Mouse (Mus musculus) CH12.LX (cell line): ENCODE measurements around the gene Cacng5. TPM values are rescaled to one million over a fixed set of nuclear protein-coding genes. Genes with fewer than 3 reads are reported as not detected.

Experiments used
- DNase-seq: peaks from one replicate; pipeline ENCODE4 v3.0.0-alpha.2; 2013; ENCODE audit errors: extremely low read depth
- H3K27ac ChIP-seq: 2 replicates; pipeline ENCODE4 v1.5.1; 2012; ENCODE audit warnings: low read depth, mild to moderate bottlenecking, control low read depth, moderate library complexity; ENCODE audit not compliant: insufficient read depth
- H3K27me3 ChIP-seq: replicated peaks from 2 replicates; pipeline ENCODE3; 2012; ENCODE audit warnings: inconsistent platforms
- H3K36me3 ChIP-seq, 2 experiments: replicated peaks in 1 of 2; 2 replicates each; pipeline versions ENCODE3 to v1.6.1; 2012; ENCODE audit warnings: inconsistent platforms in 1 of 2, low read length in 1 of 2, mild to moderate bottlenecking in 1 of 2, mixed read lengths in 1 of 2, moderate library complexity in 1 of 2; ENCODE audit not compliant: control insufficient read depth in 1 of 2, insufficient read depth in 1 of 2
- H3K4me1 ChIP-seq, 2 experiments: 2 replicates each; pipeline ENCODE4 v1.6.1; 2012; ENCODE audit warnings: inconsistent platforms in 1 of 2, moderate library complexity in 1 of 2; ENCODE audit not compliant: insufficient read depth in 2 of 2, control insufficient read depth in 1 of 2
- H3K4me2 ChIP-seq: 2 replicates; pipeline ENCODE4 v1.6.1; 2012; ENCODE audit warnings: low read depth, mild to moderate bottlenecking, control low read depth; ENCODE audit not compliant: poor library complexity, insufficient read depth, severe bottlenecking
- H3K4me3 ChIP-seq, 3 experiments: fragments of 150-350 bp in 1 of 3; sonication (generic) in 1 of 3; replicated peaks in 1 of 3; 2 replicates each; pipeline versions ENCODE3 to v1.5.1; 2011 to 2012; ENCODE audit warnings: low read depth in 2 of 3, low read length in 2 of 3, mild to moderate bottlenecking in 2 of 3, moderate library complexity in 2 of 3, control low read depth in 1 of 3, improper control_type of control experiment in 1 of 3, inconsistent platforms in 1 of 3, mixed read lengths in 1 of 3; ENCODE audit not compliant: poor library complexity in 1 of 3
- H3K79me2 ChIP-seq: replicated peaks from 2 replicates; pipeline ENCODE4 v1.6.1; 2012; ENCODE audit warnings: mild to moderate bottlenecking, moderate library complexity; ENCODE audit not compliant: control insufficient read depth, poor library complexity, insufficient read depth, severe bottlenecking; ENCODE audit errors: extremely low read depth
- H3K9ac ChIP-seq: 2 replicates; pipeline ENCODE4 v1.6.1; 2012; ENCODE audit warnings: low read depth, mild to moderate bottlenecking, control low read depth, moderate library complexity; ENCODE audit not compliant: insufficient read depth
- H3K9me3 ChIP-seq: replicated peaks from 2 replicates; pipeline ENCODE3; 2012; ENCODE audit warnings: low read length, inconsistent platforms, mixed read lengths
- BHLHE40 ChIP-seq: IDR thresholded peaks from 2 replicates; pipeline ENCODE4 v1.6.1; 2011; ENCODE audit warnings: mild to moderate bottlenecking, low read depth, low read length, improper control_type of control experiment
- CHD1 ChIP-seq: IDR thresholded peaks from 2 replicates; pipeline ENCODE4 v1.6.1; 2012; ENCODE audit warnings: low read depth, low read length, improper control_type of control experiment, inconsistent platforms
- CHD2 ChIP-seq: IDR thresholded peaks from 2 replicates; pipeline ENCODE4 v1.6.1; 2011; ENCODE audit warnings: low read length, improper control_type of control experiment
- CTCF ChIP-seq, 2 experiments: IDR thresholded peaks in 1 of 2; conservative IDR thresholded peaks in 1 of 2; 2 replicates each; pipeline ENCODE4 v1.5.1; 2011 to 2012; ENCODE audit warnings: low read depth in 2 of 2, low read length in 2 of 2, improper control_type of control experiment in 1 of 2, inconsistent platforms in 1 of 2, mild to moderate bottlenecking in 1 of 2, moderate library complexity in 1 of 2
- E2F4 ChIP-seq: IDR thresholded peaks from 2 replicates; pipeline ENCODE4 v1.6.1; 2011; ENCODE audit warnings: low read depth, low read length, improper control_type of control experiment; ENCODE audit not compliant: insufficient replicate concordance
- ELF1 ChIP-seq: IDR thresholded peaks from 2 replicates; pipeline ENCODE4 v1.6.1; 2014; ENCODE audit warnings: low read depth, mild to moderate bottlenecking, inconsistent platforms, low read length, improper control_type of control experiment
- EP300 ChIP-seq: IDR thresholded peaks from 2 replicates; pipeline ENCODE4 v1.6.1; 2011; ENCODE audit warnings: low read length, improper control_type of control experiment
- ETS1 ChIP-seq: conservative IDR thresholded peaks from 2 replicates; pipeline ENCODE4 v1.6.1; 2012; ENCODE audit warnings: low read depth, mild to moderate bottlenecking, inconsistent platforms, low read length, improper control_type of control experiment, moderate library complexity
- GABPA ChIP-seq: IDR thresholded peaks from 2 replicates; pipeline ENCODE4 v1.6.1; 2012; ENCODE audit warnings: low read depth, low read length, improper control_type of control experiment, inconsistent platforms; ENCODE audit not compliant: insufficient replicate concordance
- HCFC1 ChIP-seq: IDR thresholded peaks from 2 replicates; pipeline ENCODE4 v1.6.1; 2012; ENCODE audit warnings: low read depth, mild to moderate bottlenecking, inconsistent platforms, low read length, improper control_type of control experiment
- IRF4 ChIP-seq: IDR thresholded peaks from 2 replicates; pipeline ENCODE4 v1.6.1; 2014; ENCODE audit warnings: low read depth, mild to moderate bottlenecking, inconsistent platforms, low read length, improper control_type of control experiment
- JUN ChIP-seq: IDR thresholded peaks from 2 replicates; pipeline ENCODE4 v1.6.1; 2011; ENCODE audit warnings: low read depth, mild to moderate bottlenecking, low read length, improper control_type of control experiment, moderate library complexity; ENCODE audit not compliant: insufficient read depth
- JUND ChIP-seq: conservative IDR thresholded peaks from 2 replicates; pipeline ENCODE4 v1.6.1; 2011; ENCODE audit warnings: low read depth, low read length, improper control_type of control experiment
- KAT2A ChIP-seq: IDR thresholded peaks from 2 replicates; pipeline ENCODE4 v1.6.1; 2012; ENCODE audit warnings: low read length, improper control_type of control experiment, inconsistent platforms; ENCODE audit not compliant: insufficient replicate concordance
- MAFK ChIP-seq: IDR thresholded peaks from 2 replicates; pipeline ENCODE4 v1.6.1; 2011; ENCODE audit warnings: low read length, improper control_type of control experiment; ENCODE audit not compliant: insufficient replicate concordance
- MAX ChIP-seq: IDR thresholded peaks from 2 replicates; pipeline ENCODE4 v1.6.1; 2011; ENCODE audit warnings: low read length, improper control_type of control experiment
- MAZ ChIP-seq: IDR thresholded peaks from 2 replicates; pipeline ENCODE4 v1.6.1; 2012; ENCODE audit warnings: low read depth, mild to moderate bottlenecking, inconsistent platforms, low read length, improper control_type of control experiment, moderate library complexity
- MEF2A ChIP-seq: IDR thresholded peaks from 2 replicates; pipeline ENCODE4 v1.6.1; 2014; ENCODE audit warnings: low read depth, mild to moderate bottlenecking, inconsistent platforms, low read length, improper control_type of control experiment, borderline replicate concordance
- MXI1 ChIP-seq: IDR thresholded peaks from 2 replicates; pipeline ENCODE4 v1.6.1; 2011; ENCODE audit warnings: mild to moderate bottlenecking, low read depth, low read length, improper control_type of control experiment
- MYC ChIP-seq: IDR thresholded peaks from 2 replicates; pipeline ENCODE4 v1.6.1; 2011; ENCODE audit warnings: low read depth, mild to moderate bottlenecking, improper control_type of control experiment, low read length
- NELFE ChIP-seq: IDR thresholded peaks from 2 replicates; pipeline ENCODE4 v1.6.1; 2011; ENCODE audit warnings: low read depth, low read length, improper control_type of control experiment
- NRF1 ChIP-seq: IDR thresholded peaks from 2 replicates; pipeline ENCODE4 v1.6.1; 2014; ENCODE audit warnings: low read depth, mild to moderate bottlenecking, inconsistent platforms, low read length, improper control_type of control experiment, moderate library complexity
- PAX5 ChIP-seq: IDR thresholded peaks from 2 replicates; pipeline ENCODE4 v1.6.1; 2012; ENCODE audit warnings: low read length, inconsistent platforms, mixed read lengths
- POLR2A ChIP-seq: IDR thresholded peaks from 2 replicates; pipeline ENCODE4 v1.6.1; 2011; ENCODE audit warnings: low read depth, mild to moderate bottlenecking, improper control_type of control experiment, low read length
- POLR2AphosphoS2 ChIP-seq: IDR thresholded peaks from 2 replicates; pipeline ENCODE4 v1.6.1; 2011; ENCODE audit warnings: low read depth, low read length, improper control_type of control experiment
- RAD21 ChIP-seq: IDR thresholded peaks from 2 replicates; pipeline ENCODE4 v1.6.1; 2011; ENCODE audit warnings: low read depth, mild to moderate bottlenecking, low read length, improper control_type of control experiment, moderate library complexity
- RCOR1 ChIP-seq: conservative IDR thresholded peaks from 2 replicates; pipeline ENCODE4 v1.6.1; 2012; ENCODE audit warnings: low read depth, mild to moderate bottlenecking, inconsistent platforms, low read length, improper control_type of control experiment
- SIN3A ChIP-seq: IDR thresholded peaks from 2 replicates; pipeline ENCODE4 v1.6.1; 2012; ENCODE audit warnings: low read length, improper control_type of control experiment, inconsistent platforms
- SMC3 ChIP-seq: IDR thresholded peaks from 2 replicates; pipeline ENCODE4 v1.6.1; 2011; ENCODE audit warnings: low read depth, low read length, improper control_type of control experiment
- TBP ChIP-seq: conservative IDR thresholded peaks from 2 replicates; pipeline ENCODE4 v1.6.1; 2011; ENCODE audit warnings: low read depth, low read length, improper control_type of control experiment
- TCF12 ChIP-seq: IDR thresholded peaks from 2 replicates; pipeline ENCODE4 v1.6.1; 2014; ENCODE audit warnings: low read depth, mild to moderate bottlenecking, inconsistent platforms, low read length, improper control_type of control experiment
- UBTF ChIP-seq: IDR thresholded peaks from 2 replicates; pipeline ENCODE4 v1.6.1; 2012; ENCODE audit warnings: low read depth, mild to moderate bottlenecking, inconsistent platforms, low read length, improper control_type of control experiment, moderate library complexity
- USF1 ChIP-seq: IDR thresholded peaks from 2 replicates; pipeline ENCODE4 v1.6.1; 2014; ENCODE audit warnings: low read depth, mild to moderate bottlenecking, inconsistent platforms, low read length, improper control_type of control experiment
- USF2 ChIP-seq: conservative IDR thresholded peaks from 2 replicates; pipeline ENCODE4 v1.6.1; 2011; ENCODE audit warnings: low read depth, low read length, improper control_type of control experiment
- ZC3H11A ChIP-seq: IDR thresholded peaks from 2 replicates; pipeline ENCODE4 v1.6.1; 2012; ENCODE audit warnings: low read depth, mild to moderate bottlenecking, inconsistent platforms, low read length, improper control_type of control experiment
- ZKSCAN1 ChIP-seq: IDR thresholded peaks from 2 replicates; pipeline ENCODE4 v1.6.1; 2012; ENCODE audit warnings: low read depth, inconsistent platforms, low read length, improper control_type of control experiment, borderline replicate concordance
- ZMIZ1 ChIP-seq: IDR thresholded peaks from 2 replicates; pipeline ENCODE4 v1.6.1; 2012; ENCODE audit warnings: low read depth, mild to moderate bottlenecking, inconsistent platforms, low read length, improper control_type of control experiment
- ZNF384 ChIP-seq: IDR thresholded peaks from 2 replicates; pipeline ENCODE4 v1.6.1; 2012; ENCODE audit warnings: low read depth, low read length, improper control_type of control experiment, inconsistent platforms
- dilution Hi-C: fragments of 300-500 bp; cut with MboI; formaldehyde crosslinking; loops from 2 replicates; pipeline ENCODE4 v1.14.3; 2020; ENCODE audit warnings: low sequenced_read_pairs; ENCODE audit not compliant: extremely low pct_unique_long_range_greater_than_20kb, extremely low pct_ligation_motif_present
- in situ Hi-C: fragments of 300-500 bp; cut with MboI; formaldehyde crosslinking; loops from 3 replicates; pipeline ENCODE4 v1.14.3; 2019; ENCODE audit warnings: low sequenced_read_pairs, low pct_ligation_motif_present, low pct_unique_long_range_greater_than_20kb, mixed read lengths
- polyA plus RNA-seq: library from polyadenylated mRNA; unstranded; fragments of >175 nt; gene quantifications from 2 replicates; pipeline ENCODE4 v1.2.1, GENCODE M21; 2012; ENCODE audit warnings: low read depth; ENCODE audit not compliant: insufficient read length
- total RNA-seq, 2 experiments: library from RNA; depleted of rRNA; stranded (reverse); fragments of 300-350 nt in 1 of 2; fragments of >200 nt in 1 of 2; gene quantifications; 2 replicates each; pipeline ENCODE4 v1.2.3; 2012 to 2014

Gene Cacng5
- total and polyA plus RNA-seq, 3 experiments, result not detected

- in situ Hi-C loops, result loop anchor here (10.0 to 25.0 kb wide), 2 partner anchors 344 to 353 kb away; no protein-coding TSS in a partner anchor
- H3K9ac ChIP-seq, result no peak overlapping the region
- no peaks in the 10 kb centered on the region for H3K79me2 ChIP-seq
- peaks cover 3 to 4% of the 10 kb centered on the region in 2 experiments; a peak in 2 of 4 replicates for H3K4me1 ChIP-seq
- no peak overlapping the region for H3K4me2 ChIP-seq
- TF ChIP-seq RAD21 (peak; percentile 93), MEF2A (no peak), EP300 (no peak), MAZ (no peak), NELFE (peak; percentile 49; the same call in 1 of the 2 replicates), ZC3H11A (peak; percentile 54; the same call in 1 of the 2 replicates), CHD1 (no peak), USF1 (no peak), ETS1 (no peak), USF2 (no peak), CTCF (conservative IDR thresholded peaks at IDR 0.05 in 1 of 2, IDR thresholded peaks at IDR 0.05 in 1 of 2; ENCODE audit: low read depth in 2 of 2, low read length in 2 of 2) (peak; percentile 81 to 95), ZMIZ1 (no peak), GABPA (no peak), MXI1 (no peak), HCFC1 (no peak), SIN3A (0 out of 2 replicates have a peak, but pooled peaks have one; percentile 26), POLR2AphosphoS2 (no peak), ZKSCAN1 (no peak), TCF12 (0 out of 2 replicates have a peak, but pooled peaks have one; percentile 34), JUND (no peak), JUN (no peak), POLR2A (no peak), E2F4 (no peak), IRF4 (no peak), CHD2 (no peak), TBP (no peak), KAT2A (no peak), RCOR1 (no peak), PAX5 (no peak), SMC3 (peak; percentile 90), MAX (no peak), BHLHE40 (peak; percentile 31; the same call in 1 of the 2 replicates), NRF1 (no peak), UBTF (no peak), ZNF384 (peak; percentile 94), MAFK (no peak), ELF1 (peak; percentile 30; the same call in 1 of the 2 replicates), MYC (no peak)
- H3K27me3 ChIP-seq, result peaks cover 25% of the 10 kb centered on the region
- no peaks in the 10 kb centered on the region for H3K36me3 ChIP-seq
- H3K27ac ChIP-seq, result no peak overlapping the region
- no peak overlapping the region for H3K4me3 ChIP-seq
- dilution Hi-C loops, result no loop called here
- no peaks in the 10 kb centered on the region for H3K9me3 ChIP-seq
- DNase-seq, result peak; percentile 75
Observed at GRCm38 (mm10) chr11:107859288-107859687, 55.6 kb downstream of the Cacng5 start.
